Mouse (Mus musculus): ENCODE results near the gene Polr3b.

The Polr3b gene

GRCm38 (mm10) chr10:84772380-84773130 is 150.5 kb downstream of the Polr3b start:
- no peak for DNase-seq

- no peak for DNase-seq
These were observed 151.8 kb downstream of the Polr3b start for GRCm38 (mm10) chr10:84773889-84774288.

- peak; percentile 70 to 81 for DNase-seq
These were observed 152.5 kb downstream of the Polr3b start for GRCm38 (mm10) chr10:84774573-84774972.
